Mouse (Mus musculus) retina, adult 2 months (tissue): Measurements from ENCODE around the gene 1700069L16Rik.

Experiments used
- DNase-seq: peaks from one replicate; pipeline ENCODE4 v3.0.0-alpha.2; 2012; ENCODE audit warnings: low read depth, low spot score

The 1700069L16Rik gene

GRCm38 (mm10) chr5:113687514-113687913 is 37.1 kb downstream of the 1700069L16Rik start:
- DNase-seq: no peak

- DNase-seq: no peak
These were observed 39.1 kb downstream of the 1700069L16Rik start for GRCm38 (mm10) chr5:113685471-113685870.

- DNase-seq: no peak
These were observed 41.3 kb downstream of the 1700069L16Rik start for GRCm38 (mm10) chr5:113683246-113683645.

- no peak for DNase-seq
These were observed 42.1 kb downstream of the 1700069L16Rik start for GRCm38 (mm10) chr5:113682472-113682871.

GRCm38 (mm10) chr5:113681219-113681618 is 43.4 kb downstream of the 1700069L16Rik start:
- no peak for DNase-seq

- no peak for DNase-seq
These were observed 45.1 kb downstream of the 1700069L16Rik start for GRCm38 (mm10) chr5:113679509-113679908.

GRCm38 (mm10) chr5:113678743-113679452 is 45.7 kb downstream of the 1700069L16Rik start:
- DNase-seq: no peak

GRCm38 (mm10) chr5:113677541-113677940 is 47.0 kb downstream of the 1700069L16Rik start:
- no peak for DNase-seq

- DNase-seq: no peak
These were observed 49.7 kb downstream of the 1700069L16Rik start for GRCm38 (mm10) chr5:113674851-113675250.

GRCm38 (mm10) chr5:113672456-113672855 is 52.1 kb downstream of the 1700069L16Rik start:
- no peak for DNase-seq

- DNase-seq: no peak
These were observed 54.0 kb downstream of the 1700069L16Rik start for GRCm38 (mm10) chr5:113670597-113670996.

GRCm38 (mm10) chr5:113670110-113670509 is 54.5 kb downstream of the 1700069L16Rik start:
- no peak for DNase-seq

- DNase-seq: no peak
These were observed 59.9 kb downstream of the 1700069L16Rik start for GRCm38 (mm10) chr5:113664629-113665195.

- no peak for DNase-seq
These were observed 60.4 kb downstream of the 1700069L16Rik start for GRCm38 (mm10) chr5:113664127-113664526.

- DNase-seq: no peak
These were observed 63.7 kb downstream of the 1700069L16Rik start for GRCm38 (mm10) chr5:113660872-113661271.

GRCm38 (mm10) chr5:113654821-113655220 is 69.8 kb downstream of the 1700069L16Rik start:
- DNase-seq: no peak

GRCm38 (mm10) chr5:113654206-113654605 is 70.4 kb downstream of the 1700069L16Rik start:
- no peak for DNase-seq

GRCm38 (mm10) chr5:113652215-113652614 is 72.4 kb downstream of the 1700069L16Rik start:
- DNase-seq: no peak

GRCm38 (mm10) chr5:113650035-113650865 is 74.3 kb downstream of the 1700069L16Rik start, which contains the start of gene Cmklr1:
Gene Cmklr1 (minus strand): TSS chr5:113650426.
- DNase-seq: no peak

GRCm38 (mm10) chr5:113648647-113649211 is 75.8 kb downstream of the 1700069L16Rik start:
- no peak for DNase-seq

- DNase-seq: no peak
These were observed 77.4 kb downstream of the 1700069L16Rik start for GRCm38 (mm10) chr5:113647141-113647540.

GRCm38 (mm10) chr5:113644520-113644919 is 80.1 kb downstream of the 1700069L16Rik start:
- no peak for DNase-seq
